Mouse (Mus musculus) small intestine, adult 2 months (tissue): ENCODE data around the gene Mfng. TPM values are rescaled to one million over a fixed set of nuclear protein-coding genes. Genes with fewer than 3 reads are reported as not detected.

Experiments
- H3K27ac ChIP-seq: fragments of 200-500 bp; 2 replicates; pipeline ENCODE4 v1.5.1; 2012; ENCODE audit warnings: low read depth, low read length, control low read depth, inconsistent platforms; ENCODE audit not compliant: insufficient read depth
- H3K27me3 ChIP-seq: fragments of 200-500 bp; 2 replicates; pipeline ENCODE4 v1.6.1; 2012; ENCODE audit warnings: mild to moderate bottlenecking, moderate library complexity, low read length, inconsistent platforms; ENCODE audit not compliant: control insufficient read depth, insufficient read depth
- H3K36me3 ChIP-seq: fragments of 200-500 bp; 2 replicates; pipeline ENCODE4 v1.6.1; 2012; ENCODE audit warnings: mild to moderate bottlenecking, low read length, control low read depth, inconsistent platforms; ENCODE audit not compliant: control insufficient read depth, insufficient read depth
- H3K4me1 ChIP-seq: fragments of 200-500 bp; 2 replicates; pipeline ENCODE4 v1.6.1; 2012; ENCODE audit warnings: low read length, inconsistent platforms, mixed read lengths; ENCODE audit not compliant: control insufficient read depth, insufficient read depth, insufficient read length
- H3K4me3 ChIP-seq: fragments of 200-500 bp; 2 replicates; pipeline ENCODE4 v1.5.1; 2012; ENCODE audit warnings: low read depth, mild to moderate bottlenecking, control low read depth, inconsistent platforms, low read length, moderate library complexity
- CTCF ChIP-seq: fragments of 200-500 bp; IDR thresholded peaks from 2 replicates; pipeline ENCODE4 v1.5.1; 2012; ENCODE audit warnings: low read depth, mild to moderate bottlenecking, control low read depth, inconsistent platforms, low read length, moderate library complexity, mixed read lengths; ENCODE audit not compliant: insufficient replicate concordance, insufficient read length; ENCODE audit errors: extremely low read depth
- POLR2A ChIP-seq: fragments of 200-500 bp; IDR thresholded peaks from 2 replicates; pipeline ENCODE4 v1.6.1; 2012; ENCODE audit warnings: low read depth, mild to moderate bottlenecking, control low read depth, inconsistent platforms, low read length, moderate library complexity
- WGBS: fragments of 180-500 bp; shearing (Covaris S2); methylation state at CpG from one replicate; pipeline ENCODE4 v1.1.7; 2018; 5-methylcytosine and 5-hydroxymethylcytosine counted together
- polyA plus RNA-seq: library from polyadenylated mRNA; depleted of rRNA; stranded (reverse); fragments of >200 nt; gene quantifications from 2 replicates; pipeline ENCODE4 v1.2.3, GENCODE M21; 2012

The Mfng gene
- polyA plus RNA-seq, 1 experiment, result 7.9 TPM

GRCm38 (mm10) chr15:78744206-78744605 is 29.1 kb downstream of the Mfng start:
- TF ChIP-seq POLR2A, result no peak
- TF ChIP-seq CTCF, result peak; percentile 93; the same call in 1 of the 2 replicates
- 10% methylated on average over 5 of the region's 5 CpGs for WGBS
- H3K27ac ChIP-seq, result no peak overlapping the region

DNA sequence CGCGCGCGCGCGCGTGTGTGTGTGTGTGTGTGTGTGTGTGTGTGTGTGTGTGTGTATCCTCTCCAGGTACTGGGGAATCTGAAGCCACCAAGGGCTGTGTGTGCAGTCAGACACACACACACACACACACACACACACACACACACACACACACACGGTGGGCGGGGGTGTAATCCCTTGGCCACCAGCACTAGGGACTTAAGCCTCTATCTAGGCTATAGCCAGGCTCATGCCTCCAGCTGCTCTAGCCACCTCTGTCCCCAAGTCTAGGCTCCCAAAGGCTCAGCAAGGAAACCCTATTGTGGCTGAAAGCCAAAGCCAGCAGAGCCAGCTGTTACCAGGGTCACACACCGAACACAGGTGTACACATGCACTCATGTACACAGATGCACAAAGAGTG is 30.4 kb downstream of the Mfng start:
- Histone ChIP-seq H3K4me1 (no peaks in the 10 kb centered on the region), H3K4me3 (no peak overlapping the region), H3K36me3 (no peaks in the 10 kb centered on the region), H3K27me3 (no peaks in the 10 kb centered on the region), H3K27ac (no peak overlapping the region)
- 58% methylated on average over 10 of the region's 10 CpGs for WGBS
- TF ChIP-seq POLR2A (no peak), CTCF (no peak)

More at GRCm38 (mm10) chr15:78744206-78744605, 29.1 kb downstream of the Mfng start:
- Histone ChIP-seq H3K27me3 (no peaks in the 10 kb centered on the region), H3K4me3 (no peak overlapping the region), H3K4me1 (no peaks in the 10 kb centered on the region), H3K36me3 (no peaks in the 10 kb centered on the region)

DNA sequence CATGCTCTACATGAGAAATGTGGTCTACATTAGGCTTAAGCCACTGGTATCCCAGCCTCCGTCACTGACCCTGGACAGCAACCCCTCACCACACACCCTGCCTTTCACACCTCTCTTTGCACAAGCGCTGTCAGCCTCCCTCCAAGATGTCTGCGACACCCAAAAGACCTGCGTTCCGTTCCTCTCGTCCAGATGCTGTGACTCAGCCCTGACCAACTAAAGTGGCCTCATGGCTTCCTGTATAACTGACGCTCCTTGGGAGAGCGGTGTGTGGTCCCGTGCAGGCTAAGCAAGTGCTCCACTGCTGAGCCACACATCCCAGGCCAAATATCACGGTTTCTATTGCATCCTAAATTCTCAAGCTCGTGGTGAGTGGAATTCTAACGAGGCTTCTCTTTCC is 32.6 kb downstream of the Mfng start:
- Histone ChIP-seq H3K36me3 (no peaks in the 10 kb centered on the region), H3K27me3 (no peaks in the 10 kb centered on the region), H3K4me1 (peaks cover 3% of the 10 kb centered on the region), H3K4me3 (no peak overlapping the region), H3K27ac (no peak overlapping the region)
- WGBS, result 50% methylated on average over 12 of the region's 12 CpGs
- TF ChIP-seq POLR2A (no peak), CTCF (no peak)

GRCm38 (mm10) chr15:78737146-78737545 is 36.1 kb downstream of the Mfng start:
- no peaks in the 10 kb centered on the region for H3K27me3 ChIP-seq
- no peak overlapping the region for H3K4me3 ChIP-seq
- no peak overlapping the region for H3K27ac ChIP-seq
- H3K36me3 ChIP-seq, result no peaks in the 10 kb centered on the region
- H3K4me1 ChIP-seq, result peaks cover 3% of the 10 kb centered on the region
- TF ChIP-seq CTCF, result no peak
- TF ChIP-seq POLR2A, result no peak
- WGBS, result 65% methylated on average over 6 of the region's 6 CpGs

DNA sequence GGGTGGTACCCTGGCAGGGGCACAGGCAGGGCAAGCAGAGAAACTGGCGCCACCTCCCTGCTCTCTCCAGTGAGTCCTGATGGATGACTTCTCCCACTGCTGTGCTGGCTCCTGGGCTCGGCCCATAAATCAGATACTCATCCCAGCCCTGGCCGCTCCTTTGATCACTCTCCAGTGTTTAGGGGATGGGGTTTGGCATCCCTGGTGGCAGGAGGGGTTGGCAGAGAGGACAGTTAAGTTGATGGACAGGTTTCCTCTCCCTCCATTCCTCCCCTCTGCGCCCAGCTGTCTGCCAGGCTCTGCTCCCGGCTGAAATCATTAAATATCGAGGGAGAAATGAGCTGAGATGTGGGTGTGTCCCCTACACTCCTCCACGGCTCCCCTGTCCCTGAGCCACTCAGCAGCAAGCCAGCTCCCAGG is 36.6 kb downstream of the Mfng start:
- Histone ChIP-seq H3K4me1 (peaks cover 3% of the 10 kb centered on the region), H3K27ac (no peak overlapping the region), H3K4me3 (no peak overlapping the region), H3K27me3 (no peaks in the 10 kb centered on the region), H3K36me3 (no peaks in the 10 kb centered on the region)
- 28% methylated on average over 7 of the region's 7 CpGs for WGBS
- TF ChIP-seq CTCF (no peak), POLR2A (no peak)

GRCm38 (mm10) chr15:78736181-78736579 is 37.1 kb downstream of the Mfng start:
- Histone ChIP-seq H3K4me1 (peaks cover 3% of the 10 kb centered on the region), H3K27ac (no peak overlapping the region), H3K4me3 (no peak overlapping the region), H3K36me3 (no peaks in the 10 kb centered on the region), H3K27me3 (no peaks in the 10 kb centered on the region)
- 50% methylated on average over 3 of the region's 3 CpGs for WGBS
- TF ChIP-seq POLR2A, result no peak
- TF ChIP-seq CTCF, result no peak

DNA sequence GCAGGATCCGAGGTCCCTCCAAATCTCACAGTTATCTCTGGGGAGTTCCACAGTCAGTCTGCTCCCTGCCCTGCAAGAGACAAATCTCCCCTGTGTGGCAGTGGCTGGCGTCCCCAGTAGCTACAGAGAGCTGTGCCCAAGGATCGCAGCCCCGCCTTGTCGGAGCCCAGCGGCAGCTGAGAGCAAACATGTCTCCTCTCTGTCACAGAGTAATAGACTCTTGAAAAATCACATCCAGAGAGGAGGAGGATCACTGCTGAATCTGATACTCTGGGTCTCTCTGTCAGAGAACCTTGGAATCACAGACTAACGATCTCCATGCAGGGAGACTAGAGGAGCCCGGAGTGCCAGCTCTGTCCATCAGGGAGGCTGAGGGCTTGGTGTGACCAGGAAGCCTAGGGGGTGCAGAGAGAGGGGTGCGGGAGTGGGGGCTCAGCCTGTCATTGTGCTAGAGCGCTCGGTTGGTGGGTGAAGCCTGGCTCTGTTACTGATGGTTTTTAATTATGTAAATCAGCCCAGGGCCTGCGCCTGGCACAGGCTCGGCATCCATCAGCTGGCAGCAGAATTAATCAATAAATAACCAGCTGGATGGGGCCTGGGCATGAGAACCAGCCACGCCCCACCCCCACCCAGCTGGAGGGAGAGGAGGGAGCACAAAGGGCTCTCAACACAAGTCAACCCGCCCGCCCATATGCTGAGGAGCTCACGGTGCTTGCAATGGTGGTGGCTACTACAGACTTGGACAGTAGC is 37.7 kb downstream of the Mfng start:
- 17% methylated on average over 17 of the region's 17 CpGs for WGBS

GRCm38 (mm10) chr15:78731830-78732229 is 41.4 kb downstream of the Mfng start:
- Histone ChIP-seq H3K27ac (no peak overlapping the region), H3K4me1 (peaks cover 3% of the 10 kb centered on the region), H3K27me3 (no peaks in the 10 kb centered on the region), H3K36me3 (no peaks in the 10 kb centered on the region), H3K4me3 (no peak overlapping the region)
- TF ChIP-seq CTCF (no peak), POLR2A (no peak)
- WGBS, result 52% methylated on average over 4 of the region's 4 CpGs

More for the DNA sequence above, 37.7 kb downstream of the Mfng start:
- Histone ChIP-seq H3K36me3 (no peaks in the 10 kb centered on the region), H3K4me3 (no peak overlapping the region), H3K27ac (no peak overlapping the region), H3K4me1 (peaks cover 3% of the 10 kb centered on the region), H3K27me3 (no peaks in the 10 kb centered on the region)
- no peak for TF ChIP-seq POLR2A
- TF ChIP-seq CTCF, result no peak
